Mouse (Mus musculus) E14TG2a.4 (cell line): ENCODE results near the gene 1700022I11Rik.

ENCODE experiments used
- H3K27me3 ChIP-seq: 2 replicates; pipeline ENCODE4 v1.6.1; 2014; ENCODE audit warnings: low read length, control low read depth; ENCODE audit not compliant: insufficient read depth
- H3K36me3 ChIP-seq: 2 replicates; pipeline ENCODE4 v1.6.1; 2014; ENCODE audit warnings: low read length, control low read depth; ENCODE audit not compliant: insufficient read depth
- H3K4me1 ChIP-seq: replicated peaks from 2 replicates; pipeline ENCODE4 v1.6.1; 2014; ENCODE audit warnings: low read depth, low read length, control low read depth
- H3K4me3 ChIP-seq: replicated peaks from 2 replicates; pipeline ENCODE4 v1.5.1; 2014; ENCODE audit warnings: mild to moderate bottlenecking, low read length
- H3K9me3 ChIP-seq: 2 replicates; pipeline ENCODE4 v1.6.1; 2014; ENCODE audit warnings: low read length, control low read depth
- CTCF ChIP-seq: conservative IDR thresholded peaks from 2 replicates; pipeline ENCODE4 v1.5.1; 2014; ENCODE audit warnings: low read length
- NANOG ChIP-seq: IDR thresholded peaks from 2 replicates; pipeline ENCODE4 v1.6.1; 2014; ENCODE audit warnings: borderline replicate concordance, low read length, mixed read lengths
- POU5F1 ChIP-seq: IDR thresholded peaks from 2 replicates; pipeline ENCODE4 v1.6.1; 2014; ENCODE audit warnings: low read length, borderline replicate concordance

1700022I11Rik gene

GRCm38 (mm10) chr4:42955200-42955599 is 14.2 kb upstream of the 1700022I11Rik start:
- Histone ChIP-seq H3K36me3 (peaks cover 55% of the 10 kb centered on the region), H3K4me3 (no peak overlapping the region), H3K27me3 (peaks cover 3% of the 10 kb centered on the region; the same call in 1 of the 2 replicates), H3K9me3 (no peaks in the 10 kb centered on the region), H3K4me1 (peaks cover 78% of the 10 kb centered on the region)
- TF ChIP-seq POU5F1 (no peak), CTCF (no peak)

DNA sequence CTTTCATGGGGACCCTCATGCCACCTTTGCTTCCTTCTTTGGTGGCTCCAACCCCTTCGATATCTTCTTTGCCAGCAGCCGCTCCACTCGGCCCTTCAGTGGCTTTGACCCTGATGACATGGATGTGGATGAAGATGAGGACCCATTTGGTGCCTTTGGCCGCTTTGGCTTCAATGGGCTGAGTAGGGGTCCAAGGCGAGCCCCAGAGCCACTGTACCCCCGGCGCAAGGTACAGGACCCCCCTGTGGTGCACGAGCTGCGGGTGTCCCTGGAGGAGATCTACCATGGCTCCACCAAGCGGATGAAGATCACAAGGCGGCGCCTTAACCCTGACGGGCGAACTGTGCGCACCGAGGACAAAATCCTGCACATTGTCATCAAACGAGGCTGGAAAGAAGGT is 12.8 kb upstream of the 1700022I11Rik start:
- TF ChIP-seq POU5F1, result no peak
- no peaks in the 10 kb centered on the region for H3K9me3 ChIP-seq
- H3K4me3 ChIP-seq, result peak overlapping the region; percentile 37; the same call in 1 of the 2 replicates
- H3K27me3 ChIP-seq, result peaks cover 10% of the 10 kb centered on the region; the same call in 1 of the 2 replicates
- H3K4me1 ChIP-seq, result peaks cover 65% of the 10 kb centered on the region
- peaks cover 54% of the 10 kb centered on the region for H3K36me3 ChIP-seq

DNA sequence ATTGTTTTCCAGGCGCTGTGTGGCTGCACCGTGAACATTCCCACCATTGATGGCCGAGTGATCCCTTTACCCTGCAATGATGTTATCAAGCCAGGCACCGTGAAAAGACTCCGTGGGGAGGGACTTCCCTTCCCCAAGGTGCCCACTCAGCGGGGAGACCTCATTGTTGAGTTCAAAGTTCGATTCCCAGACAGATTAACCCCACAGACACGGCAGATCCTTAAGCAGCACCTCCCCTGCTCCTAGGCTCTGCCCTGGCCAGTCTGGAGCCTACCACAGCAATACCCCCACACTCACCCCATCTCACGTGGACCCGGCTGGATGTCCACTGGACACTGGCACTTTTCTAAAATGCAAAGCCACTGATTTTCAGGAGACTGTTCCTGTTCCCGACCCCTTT is 12.1 kb upstream of the 1700022I11Rik start:
- peaks cover 57% of the 10 kb centered on the region for H3K4me1 ChIP-seq
- peaks cover 48% of the 10 kb centered on the region for H3K36me3 ChIP-seq
- peaks cover 10% of the 10 kb centered on the region; the same call in 1 of the 2 replicates for H3K27me3 ChIP-seq
- TF ChIP-seq POU5F1 (no peak), NANOG (no peak), CTCF (no peak)
- no peaks in the 10 kb centered on the region for H3K9me3 ChIP-seq
- no peak overlapping the region for H3K4me3 ChIP-seq

DNA sequence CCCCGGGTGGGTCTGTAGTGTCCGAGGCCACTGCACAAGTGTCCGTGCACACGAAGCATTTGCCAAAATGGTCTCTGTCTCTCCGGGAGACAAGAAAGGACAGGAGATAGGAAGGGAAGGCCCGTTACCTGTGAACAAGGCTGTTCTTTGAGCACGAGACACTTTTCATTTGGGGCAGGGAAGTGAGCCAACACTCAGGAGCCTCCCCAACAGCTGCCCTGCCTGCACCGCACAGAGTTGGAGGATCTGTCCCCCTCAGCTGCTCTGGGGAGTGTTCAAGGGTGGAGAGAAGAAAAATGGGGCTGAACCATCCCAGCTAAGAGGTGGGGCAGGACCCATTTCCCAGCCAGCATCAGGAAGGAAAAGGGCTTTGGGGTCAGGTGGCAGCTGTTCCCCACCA is 11.4 kb upstream of the 1700022I11Rik start:
- Histone ChIP-seq H3K9me3 (no peaks in the 10 kb centered on the region), H3K36me3 (peaks cover 41% of the 10 kb centered on the region), H3K4me3 (no peak overlapping the region), H3K4me1 (peaks cover 51% of the 10 kb centered on the region), H3K27me3 (peaks cover 10% of the 10 kb centered on the region; the same call in 1 of the 2 replicates)
- TF ChIP-seq POU5F1 (no peak), NANOG (no peak), CTCF (no peak)

GRCm38 (mm10) chr4:42958942-42959341 is 10.5 kb upstream of the 1700022I11Rik start:
- Histone ChIP-seq H3K36me3 (peaks cover 32% of the 10 kb centered on the region), H3K4me1 (peaks cover 41% of the 10 kb centered on the region), H3K27me3 (peaks cover 10% of the 10 kb centered on the region; the same call in 1 of the 2 replicates), H3K9me3 (no peaks in the 10 kb centered on the region), H3K4me3 (no peak overlapping the region)
- no peak for TF ChIP-seq CTCF
- TF ChIP-seq POU5F1, result no peak
- no peak for TF ChIP-seq NANOG

- H3K27me3 ChIP-seq, result peaks cover 10% of the 10 kb centered on the region; the same call in 1 of the 2 replicates
- H3K36me3 ChIP-seq, result peaks cover 32% of the 10 kb centered on the region
- H3K4me1 ChIP-seq, result peaks cover 38% of the 10 kb centered on the region
- no peak for TF ChIP-seq CTCF
- no peak for TF ChIP-seq POU5F1
- TF ChIP-seq NANOG, result no peak
- H3K4me3 ChIP-seq, result no peak overlapping the region
- H3K9me3 ChIP-seq, result no peaks in the 10 kb centered on the region
Measured at GRCm38 (mm10) chr4:42959382-42959781, 10.0 kb upstream of the 1700022I11Rik start.

DNA sequence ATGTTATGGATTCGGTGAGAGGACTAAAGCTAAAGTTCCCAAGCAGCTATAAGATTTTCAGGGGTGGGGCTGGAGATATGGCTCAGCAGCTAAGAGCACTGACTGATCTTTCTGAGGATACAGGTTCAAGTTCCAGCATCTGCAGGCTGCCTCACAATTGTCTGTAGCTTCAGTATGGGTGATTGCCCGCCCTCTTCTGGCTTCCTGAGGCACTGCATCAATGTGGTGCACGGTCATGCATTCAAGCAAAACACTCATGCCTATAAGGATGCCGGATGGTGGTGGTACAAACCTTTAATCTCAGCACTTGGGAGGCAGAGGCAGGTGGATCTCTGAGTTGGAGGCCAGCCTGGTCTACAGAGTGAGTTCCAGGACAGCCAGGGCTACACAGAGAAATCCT is 7.8 kb upstream of the 1700022I11Rik start:
- TF ChIP-seq CTCF, result peak; percentile 78
- no peak for TF ChIP-seq NANOG
- no peak for TF ChIP-seq POU5F1
- H3K36me3 ChIP-seq, result peaks cover 16% of the 10 kb centered on the region

DNA sequence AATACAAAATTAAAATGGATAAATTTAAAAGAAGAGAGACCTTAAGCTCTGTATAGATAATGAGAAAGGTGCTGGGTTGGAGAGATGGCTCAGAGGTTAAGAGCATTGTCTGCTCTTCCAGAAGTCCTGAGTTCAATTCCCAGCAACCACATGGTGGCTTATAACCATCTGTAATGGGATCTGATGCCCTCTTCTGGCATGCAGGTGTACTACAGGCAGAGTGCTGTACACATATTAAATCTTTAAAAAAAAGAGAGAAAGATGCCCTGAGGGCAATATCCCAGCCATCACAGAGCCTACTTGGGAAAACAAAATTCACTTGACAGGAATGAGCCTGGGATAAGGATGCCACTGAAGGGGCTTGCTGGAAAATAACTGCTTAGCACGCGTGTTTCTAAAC is 5.9 kb upstream of the 1700022I11Rik start:
- Histone ChIP-seq H3K4me1 (peaks cover 12% of the 10 kb centered on the region), H3K36me3 (no peaks in the 10 kb centered on the region), H3K9me3 (no peaks in the 10 kb centered on the region), H3K27me3 (peaks cover 10% of the 10 kb centered on the region; the same call in 1 of the 2 replicates), H3K4me3 (no peak overlapping the region)
- TF ChIP-seq CTCF (peak; percentile 51), NANOG (no peak), POU5F1 (no peak)

More for the DNA sequence above, 7.8 kb upstream of the 1700022I11Rik start:
- H3K27me3 ChIP-seq, result peaks cover 10% of the 10 kb centered on the region; the same call in 1 of the 2 replicates
- no peak overlapping the region for H3K4me3 ChIP-seq
- peaks cover 28% of the 10 kb centered on the region for H3K4me1 ChIP-seq
- no peaks in the 10 kb centered on the region for H3K9me3 ChIP-seq
